Mouse (Mus musculus) olfactory bulb, adult 2 months (tissue): ENCODE results near the gene Hist1h2bn.

Experiments used
- CTCF ChIP-seq: fragments of 200-500 bp; IDR thresholded peaks from 2 replicates; pipeline ENCODE4 v1.5.1; 2012; ENCODE audit warnings: low read depth, mild to moderate bottlenecking, low read length, moderate library complexity; ENCODE audit not compliant: insufficient read depth
- POLR2A ChIP-seq: fragments of 200-500 bp; IDR thresholded peaks from 2 replicates; pipeline ENCODE4 v1.6.1; 2012; ENCODE audit warnings: mild to moderate bottlenecking, low read depth, low read length, moderate library complexity; ENCODE audit not compliant: insufficient read depth

GRCm38 (mm10) chr13:21715131-21715863 is 38.6 kb upstream of the Hist1h2bn start:
- TF ChIP-seq POLR2A = no peak
- TF ChIP-seq CTCF = no peak
